Mouse (Mus musculus) neural tube, embryonic 14.5 days (tissue): Measurements from ENCODE around the gene Prrc2a. TPM values are rescaled to one million over a fixed set of nuclear protein-coding genes. Genes with fewer than 3 reads are reported as not detected.

Source experiments
- ATAC-seq: fragments of 200-750 bp; cut with Nextera tagmentation; 2 replicates; pipeline ENCODE4 v1.8.0; 2017; ENCODE audit warnings: low read depth, mild to moderate bottlenecking, moderate TSS enrichment, moderate library complexity
- H3K27ac ChIP-seq: fragments of 300-500 bp; sonication (generic); 2 replicates; pipeline ENCODE4 v1.5.1; 2014; ENCODE audit warnings: low read depth, mild to moderate bottlenecking, control low read depth, low read length, moderate library complexity, mixed read lengths
- H3K27me3 ChIP-seq: fragments of 300-500 bp; sonication (generic); 2 replicates; pipeline ENCODE4 v1.6.1; 2014; ENCODE audit warnings: low read length; ENCODE audit not compliant: control insufficient read depth, insufficient read depth
- H3K36me3 ChIP-seq: fragments of 300-500 bp; sonication (generic); 2 replicates; pipeline ENCODE4 v1.6.1; 2014; ENCODE audit warnings: low read length, mixed read lengths; ENCODE audit not compliant: control insufficient read depth, insufficient read depth
- H3K4me1 ChIP-seq: fragments of 300-500 bp; sonication (generic); 2 replicates; pipeline ENCODE4 v1.6.1; 2014; ENCODE audit warnings: low read length; ENCODE audit not compliant: control insufficient read depth, insufficient read depth
- H3K4me2 ChIP-seq: fragments of 300-500 bp; sonication (generic); 2 replicates; pipeline ENCODE4 v1.6.1; 2014; ENCODE audit warnings: mild to moderate bottlenecking, low read depth, low read length, control low read depth
- H3K4me3 ChIP-seq: fragments of 300-500 bp; sonication (generic); 2 replicates; pipeline ENCODE4 v1.5.1; 2014; ENCODE audit warnings: low read depth, low read length, control low read depth, mixed read lengths
- H3K9ac ChIP-seq: fragments of 300-500 bp; sonication (generic); replicated peaks from 2 replicates; pipeline ENCODE4 v1.6.1; 2014; ENCODE audit warnings: low read depth, mild to moderate bottlenecking, control low read depth, low read length, mixed read lengths
- H3K9me3 ChIP-seq: fragments of 300-500 bp; sonication (generic); 2 replicates; pipeline ENCODE4 v1.6.1; 2016; ENCODE audit warnings: low read length; ENCODE audit not compliant: control insufficient read depth
- WGBS: fragments of 180-500 bp; shearing (Covaris S2); extraction: QIAGEN DNeasy Blood & Tissue Kit; methylation state at CpG from one replicate; pipeline ENCODE4 v1.1.7; 2014; 5-methylcytosine and 5-hydroxymethylcytosine counted together
- polyA plus RNA-seq: library from polyadenylated mRNA; unstranded; fragments of >200 nt; fragmentation: Nextera tagmentation; extraction: Ambion mirVana; gene quantifications from 2 replicates; pipeline ENCODE4 v1.2.1, GENCODE M21; 2014

Gene Prrc2a
- polyA plus RNA-seq, 1 experiment from 2014 or later = 195 TPM

DNA sequence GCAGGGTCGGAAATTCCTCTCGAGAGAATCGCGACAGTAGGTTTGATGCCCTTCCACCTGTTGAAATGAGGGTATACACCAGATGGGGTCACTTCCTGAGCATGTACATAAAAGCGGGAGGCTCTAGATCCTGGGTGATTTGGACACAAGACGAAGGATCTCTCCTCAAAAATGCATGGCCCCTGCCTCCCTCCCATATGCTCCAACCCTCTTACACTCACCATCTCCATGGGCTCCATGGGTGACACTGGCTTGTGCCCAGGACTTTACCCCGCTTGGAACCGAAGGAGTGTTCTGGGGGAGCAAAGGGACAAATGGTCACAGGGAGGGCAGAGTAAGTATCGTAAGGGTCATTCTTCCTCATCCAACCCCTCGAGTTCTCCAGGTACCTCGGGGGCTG is 3.3 kb downstream of the Prrc2a start:
- Histone ChIP-seq H3K4me1 (peaks cover 24% of the 10 kb centered on the region), H3K27ac (no peak overlapping the region), H3K36me3 (peaks cover 55% of the 10 kb centered on the region), H3K27me3 (no peaks in the 10 kb centered on the region), H3K9ac (no peak overlapping the region), H3K4me3 (no peak overlapping the region), H3K4me2 (no peak overlapping the region), H3K9me3 (no peaks in the 10 kb centered on the region)
- no peak for ATAC-seq
- WGBS = 75% methylated on average over 11 of the region's 11 CpGs

DNA sequence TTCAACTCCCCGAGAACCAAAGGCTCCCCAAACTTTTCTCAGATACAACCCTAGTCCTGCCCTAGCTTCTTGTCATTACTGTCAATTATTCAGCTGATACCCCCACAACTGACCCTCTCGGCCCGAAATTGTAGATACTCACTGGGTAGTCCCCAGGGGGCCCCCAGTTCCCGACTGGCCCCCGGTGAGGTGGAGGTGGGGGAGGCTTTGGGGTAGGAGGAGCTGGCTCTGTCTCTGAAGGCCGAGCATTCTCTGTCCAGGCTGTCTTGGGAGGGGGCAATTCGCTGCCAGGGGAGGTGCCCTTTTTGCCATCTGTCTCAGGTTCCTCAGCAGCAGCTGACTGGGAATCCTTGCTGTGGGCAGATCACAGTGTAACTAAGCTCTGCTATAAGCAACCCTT is 5.1 kb downstream of the Prrc2a start:
- H3K4me3 ChIP-seq = no peak overlapping the region
- no peak for ATAC-seq

GRCm38 (mm10) chr17:35158850-35159593 is 5.7 kb downstream of the Prrc2a start:
- H3K27ac ChIP-seq = no peak overlapping the region
- 94% methylated on average over 16 of the region's 16 CpGs for WGBS
- no peak overlapping the region for H3K9ac ChIP-seq
- H3K4me3 ChIP-seq = no peak overlapping the region
- no peaks in the 10 kb centered on the region for H3K27me3 ChIP-seq
- peaks cover 17% of the 10 kb centered on the region; the same call in 1 of the 2 replicates for H3K4me1 ChIP-seq
- no peak for ATAC-seq
- no peak overlapping the region for H3K4me2 ChIP-seq
- H3K9me3 ChIP-seq = no peaks in the 10 kb centered on the region
- peaks cover 79% of the 10 kb centered on the region for H3K36me3 ChIP-seq

More for the DNA sequence above, 5.1 kb downstream of the Prrc2a start:
- Histone ChIP-seq H3K4me2 (no peak overlapping the region), H3K27ac (no peak overlapping the region), H3K36me3 (peaks cover 73% of the 10 kb centered on the region), H3K9me3 (no peaks in the 10 kb centered on the region), H3K9ac (no peak overlapping the region), H3K4me1 (peaks cover 17% of the 10 kb centered on the region; the same call in 1 of the 2 replicates), H3K27me3 (no peaks in the 10 kb centered on the region)
- WGBS = 85% methylated on average over 7 of the region's 7 CpGs

DNA sequence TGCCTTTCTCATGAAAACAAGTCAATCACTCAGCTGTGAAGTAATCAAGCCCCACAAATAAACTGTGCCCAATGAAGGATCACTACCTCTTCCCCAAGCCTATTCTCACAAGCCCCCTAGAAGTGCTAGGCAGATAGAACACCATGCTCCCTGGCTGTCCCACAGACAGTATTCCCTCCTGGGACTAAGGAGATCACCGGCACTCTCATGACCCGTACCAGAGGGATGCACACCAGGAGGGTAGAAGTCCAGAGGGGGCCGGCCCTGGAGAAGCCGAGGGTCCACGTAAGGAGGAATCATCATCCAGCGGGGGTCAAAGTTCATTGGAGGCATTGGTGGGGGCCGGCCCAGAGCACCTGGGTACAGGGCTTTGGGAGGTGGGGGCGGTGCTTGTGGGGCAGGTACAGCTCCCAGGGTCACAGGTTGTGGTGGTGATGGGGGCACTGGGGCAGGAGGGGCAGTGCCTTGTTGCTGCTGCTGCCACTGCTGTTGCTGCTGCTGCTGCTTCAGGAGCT is 7.0 kb downstream of the Prrc2a start:
- no peak overlapping the region for H3K9ac ChIP-seq
- no peaks in the 10 kb centered on the region for H3K9me3 ChIP-seq
- H3K4me3 ChIP-seq = no peak overlapping the region
- peaks cover 92% of the 10 kb centered on the region for H3K36me3 ChIP-seq
- ATAC-seq = no peak
- H3K4me1 ChIP-seq = peaks cover 11% of the 10 kb centered on the region; the same call in 1 of the 2 replicates
- no peak overlapping the region for H3K27ac ChIP-seq
- H3K27me3 ChIP-seq = no peaks in the 10 kb centered on the region
- 93% methylated on average over 8 of the region's 8 CpGs for WGBS
- no peak overlapping the region for H3K4me2 ChIP-seq

GRCm38 (mm10) chr17:35157254-35157653 is 7.4 kb downstream of the Prrc2a start:
- H3K9me3 ChIP-seq = no peaks in the 10 kb centered on the region
- WGBS = 94% methylated on average over 8 of the region's 8 CpGs
- no peak overlapping the region for H3K9ac ChIP-seq
- peaks cover 7% of the 10 kb centered on the region; the same call in 1 of the 2 replicates for H3K4me1 ChIP-seq
- H3K36me3 ChIP-seq = peaks cover 97% of the 10 kb centered on the region
- H3K27me3 ChIP-seq = no peaks in the 10 kb centered on the region
- no peak overlapping the region for H3K27ac ChIP-seq
- H3K4me2 ChIP-seq = no peak overlapping the region
- H3K4me3 ChIP-seq = no peak overlapping the region
- no peak for ATAC-seq

DNA sequence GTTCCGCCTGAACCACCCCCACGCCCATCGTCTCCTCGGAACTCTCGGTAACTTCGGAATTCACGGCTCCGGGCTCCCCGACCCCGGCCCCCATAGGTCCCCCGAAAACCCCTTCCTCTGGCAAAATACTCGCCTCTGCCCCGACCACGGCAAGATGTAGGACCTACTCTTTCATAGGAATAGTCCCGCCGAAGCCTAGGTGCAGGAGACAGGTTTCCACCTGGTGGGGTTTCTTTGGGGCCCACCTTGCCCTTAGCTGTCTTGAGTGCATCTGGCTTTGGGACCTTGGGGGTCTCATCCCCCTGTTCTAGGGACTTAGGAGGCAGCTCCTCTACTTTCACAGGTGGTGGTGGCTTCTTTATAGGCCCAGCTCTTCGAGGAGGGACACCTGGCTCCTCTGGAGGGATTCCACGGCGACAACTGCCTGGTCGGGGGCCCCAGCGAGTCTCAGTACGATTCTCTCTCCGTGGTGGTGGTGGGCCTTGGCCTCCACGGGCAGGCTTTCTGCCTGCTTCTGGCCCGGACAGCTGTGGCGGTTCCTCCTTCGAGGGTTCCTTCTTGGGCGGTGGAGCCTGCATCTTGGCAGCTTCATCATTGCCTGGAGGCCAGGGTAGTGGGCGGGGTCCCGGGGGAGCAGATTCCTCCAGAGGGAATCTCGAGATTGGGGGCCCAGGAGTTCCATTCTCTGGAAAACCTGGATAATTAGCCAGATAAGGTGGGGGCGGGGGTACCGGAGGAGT is 8.1 kb downstream of the Prrc2a start:
- Histone ChIP-seq H3K4me3 (no peak overlapping the region), H3K27me3 (no peaks in the 10 kb centered on the region), H3K4me2 (no peak overlapping the region), H3K4me1 (peaks cover under 1% of the 10 kb centered on the region; the same call in 1 of the 2 replicates), H3K36me3 (peaks cover 100% of the 10 kb centered on the region), H3K27ac (no peak overlapping the region), H3K9ac (no peak overlapping the region), H3K9me3 (no peaks in the 10 kb centered on the region)
- WGBS = 92% methylated on average over 33 of the region's 33 CpGs
- ATAC-seq = no peak

DNA sequence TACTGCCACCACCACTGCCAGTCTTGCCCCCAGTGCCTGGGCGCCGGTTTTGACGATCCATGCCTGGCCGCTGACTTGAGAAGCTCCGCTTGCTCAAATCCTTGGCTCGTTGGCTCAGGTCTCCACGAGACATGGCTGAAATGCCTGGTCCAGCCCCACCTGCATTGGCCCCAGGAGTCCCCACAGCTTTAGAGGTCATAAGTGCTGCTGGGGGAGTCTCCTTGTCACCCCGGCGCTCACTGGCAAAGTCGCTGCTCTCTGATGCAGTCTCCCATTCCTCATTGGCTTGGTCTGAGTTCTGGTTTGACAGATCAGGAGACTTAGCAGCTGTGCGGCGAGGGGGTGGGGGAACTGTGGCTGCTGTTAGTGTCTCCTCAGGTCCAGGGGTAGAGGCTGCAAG is 9.2 kb downstream of the Prrc2a start:
- no peak for ATAC-seq
- Histone ChIP-seq H3K9ac (no peak overlapping the region), H3K27ac (no peak overlapping the region)

GRCm38 (mm10) chr17:35154616-35155015 is 10.1 kb downstream of the Prrc2a start:
- no peak overlapping the region for H3K27ac ChIP-seq
- ATAC-seq = no peak
- no peaks in the 10 kb centered on the region for H3K4me1 ChIP-seq
- 79% methylated on average over 7 of the region's 7 CpGs for WGBS
- H3K4me3 ChIP-seq = no peak overlapping the region
- H3K27me3 ChIP-seq = no peaks in the 10 kb centered on the region
- H3K4me2 ChIP-seq = no peak overlapping the region
- H3K36me3 ChIP-seq = peaks cover 98% of the 10 kb centered on the region
- H3K9ac ChIP-seq = no peak overlapping the region
- H3K9me3 ChIP-seq = no peaks in the 10 kb centered on the region

More for the DNA sequence above, 9.2 kb downstream of the Prrc2a start:
- 93% methylated on average over 12 of the region's 12 CpGs for WGBS
- Histone ChIP-seq H3K27me3 (no peaks in the 10 kb centered on the region), H3K9me3 (no peaks in the 10 kb centered on the region), H3K4me2 (no peak overlapping the region), H3K36me3 (peaks cover 98% of the 10 kb centered on the region), H3K4me1 (no peaks in the 10 kb centered on the region), H3K4me3 (no peak overlapping the region)

GRCm38 (mm10) chr17:35153931-35154330 is 10.8 kb downstream of the Prrc2a start:
- WGBS = 97% methylated on average over 4 of the region's 4 CpGs
- ATAC-seq = no peak
- H3K4me2 ChIP-seq = no peak overlapping the region
- no peaks in the 10 kb centered on the region for H3K4me1 ChIP-seq
- H3K9me3 ChIP-seq = no peaks in the 10 kb centered on the region
- H3K9ac ChIP-seq = no peak overlapping the region
- H3K36me3 ChIP-seq = peaks cover 98% of the 10 kb centered on the region
- no peak overlapping the region for H3K4me3 ChIP-seq
- no peak overlapping the region for H3K27ac ChIP-seq
- H3K27me3 ChIP-seq = no peaks in the 10 kb centered on the region
